Mouse (Mus musculus): Measurements from ENCODE around the gene Rep15. TPM values are rescaled to one million over a fixed set of nuclear protein-coding genes. Genes with fewer than 3 reads are reported as not detected.

The Rep15 gene
- polyA plus RNA-seq, 1 experiment = 0.90 TPM

DNA sequence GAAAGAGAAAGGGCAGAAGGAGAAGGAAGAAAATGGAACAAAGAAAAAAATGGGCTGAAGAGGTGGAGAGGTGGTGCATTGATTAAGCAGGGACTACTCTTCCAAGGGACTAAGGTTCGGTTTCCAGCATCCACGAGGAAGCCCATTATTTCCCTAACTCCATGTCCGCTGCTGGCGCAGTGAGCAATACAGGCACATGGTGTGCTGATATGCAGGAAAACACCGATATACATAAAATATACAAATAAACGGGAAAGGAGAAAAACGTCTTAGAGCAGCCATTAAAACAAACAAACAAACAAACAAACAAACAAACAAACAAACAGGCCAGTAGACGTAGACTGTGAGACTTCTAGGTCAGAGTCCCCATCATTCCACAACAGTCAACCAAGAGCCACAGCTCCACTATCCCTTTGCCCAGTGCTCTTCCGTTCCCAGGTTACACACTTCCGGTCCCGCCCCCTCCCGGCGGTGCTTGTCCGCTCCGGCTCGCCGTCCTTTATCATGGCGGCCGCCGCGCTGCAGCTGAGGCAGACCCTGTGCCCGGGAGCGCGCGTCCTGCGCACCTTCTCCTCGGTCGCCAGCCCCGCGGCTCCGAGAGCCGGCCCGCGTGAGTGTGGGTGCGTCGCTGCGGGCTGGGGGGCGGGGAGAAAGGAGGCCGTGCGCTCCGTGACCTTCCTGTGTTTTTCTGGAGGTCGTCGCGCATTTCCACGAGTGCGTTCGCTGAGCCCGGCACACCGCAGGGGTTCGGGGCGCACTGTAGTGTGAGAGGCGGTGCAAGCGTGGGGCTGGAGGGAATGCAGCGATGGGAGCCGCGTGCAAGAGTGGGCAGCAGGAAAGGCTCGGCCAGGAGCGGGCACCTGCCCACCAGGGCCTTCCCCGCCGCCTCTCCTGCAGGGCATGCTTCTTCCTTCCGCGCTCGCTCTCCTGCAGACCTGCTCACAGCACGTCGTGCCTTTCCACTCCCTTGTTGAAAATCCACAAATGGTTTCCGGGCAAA, 10.2 kb downstream of the Rep15 start, which contains the start of gene Mrps35:
Gene Mrps35, plus strand, starts transcription at position 474 of the 1,000 bp plus-strand sequence.
- TF ChIP-seq E2F4 (IDR thresholded peaks at IDR 0.05; ENCODE audit: insufficient read depth) = no peak
- peak; percentile 77 for TF ChIP-seq POLR2AphosphoS2 (IDR thresholded peaks at IDR 0.05; ENCODE audit: insufficient read length, low read depth)
- TF ChIP-seq POLR2A (IDR thresholded peaks at IDR 0.05; ENCODE audit: insufficient read length, low read depth) = peak; percentile 91
- TF ChIP-seq TCF3 (IDR thresholded peaks at IDR 0.05; ENCODE audit: insufficient read length, low read depth) = no peak
- no peak for TF ChIP-seq MYOG (IDR thresholded peaks at IDR 0.05; ENCODE audit: control insufficient read depth in 1 of 3, insufficient read depth in 1 of 3, insufficient read length in 2 of 3, low read depth in 2 of 3)
- peak in 1 of 3 experiments; percentile 36 for TF ChIP-seq MYOD1 (IDR thresholded peaks at IDR 0.05; ENCODE audit: control insufficient read depth in 1 of 3, insufficient read length in 2 of 3, low read depth in 2 of 3)
- no peak for TF ChIP-seq REST (IDR thresholded peaks at IDR 0.05; ENCODE audit: insufficient read depth, insufficient read length)
- no peak for TF ChIP-seq MAX (IDR thresholded peaks at IDR 0.05; ENCODE audit: low read depth)
- Histone ChIP-seq H3K27me3 (ENCODE audit: control insufficient read depth, insufficient read depth, insufficient read length) (no peaks in the 10 kb centered on the region), H3K4me2 (ENCODE audit: low read depth) (peak within 1 kb of the TSS; percentile 96), H3K4me3 (peak within 1 kb of the TSS; percentile 57), H3K36me3 (ENCODE audit: control insufficient read depth, insufficient read depth) (peaks cover 6% of the 10 kb centered on the region), H3K79me2 (ENCODE audit: control insufficient read depth, insufficient read depth) (peaks cover 21% of the 10 kb centered on the region), H3ac (ENCODE audit: control insufficient read depth, insufficient read length) (peak within 1 kb of the TSS; percentile 46)

DNA sequence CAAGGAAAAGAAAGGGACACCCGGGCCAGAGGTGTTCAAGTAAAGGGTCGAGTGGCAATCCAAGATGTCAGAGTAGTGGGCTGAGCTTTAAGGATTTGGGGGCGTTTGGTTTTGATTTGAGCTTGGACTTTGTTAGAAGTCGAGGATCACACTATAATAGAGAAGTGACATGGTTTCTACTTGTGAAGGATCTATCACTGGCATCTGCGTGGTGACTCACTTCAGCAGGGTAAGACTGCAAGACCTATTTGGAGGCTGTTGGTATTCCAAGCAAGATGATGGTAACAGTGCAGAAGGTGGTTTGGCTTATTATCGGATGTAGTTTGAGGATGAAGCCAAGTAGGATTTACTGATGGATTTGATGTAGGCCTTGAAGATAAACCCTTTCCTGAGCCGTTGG, 11.2 kb downstream of the Rep15 start:
- Histone ChIP-seq H3K36me3 (ENCODE audit: control insufficient read depth, insufficient read depth) (peaks cover 10% of the 10 kb centered on the region), H3ac (ENCODE audit: control insufficient read depth, insufficient read length) (peak overlapping the region; percentile 46), H3K27me3 (ENCODE audit: control insufficient read depth, insufficient read depth, insufficient read length) (no peaks in the 10 kb centered on the region), H3K4me2 (ENCODE audit: low read depth) (peak overlapping the region; percentile 96), H3K4me3 (peak overlapping the region; percentile 57), H3K79me2 (ENCODE audit: control insufficient read depth, insufficient read depth) (peaks cover 21% of the 10 kb centered on the region)
- TF ChIP-seq SRF (IDR thresholded peaks at IDR 0.05; ENCODE audit: control insufficient read depth, insufficient read length, low read depth) = no peak
- TF ChIP-seq MAX (IDR thresholded peaks at IDR 0.05; ENCODE audit: low read depth) = no peak
- no peak for TF ChIP-seq POLR2AphosphoS2 (IDR thresholded peaks at IDR 0.05; ENCODE audit: insufficient read length, low read depth)
- TF ChIP-seq E2F4 (IDR thresholded peaks at IDR 0.05; ENCODE audit: insufficient read depth) = no peak
- no peak for TF ChIP-seq POLR2A (IDR thresholded peaks at IDR 0.05; ENCODE audit: insufficient read length, low read depth)
- TF ChIP-seq REST (IDR thresholded peaks at IDR 0.05; ENCODE audit: insufficient read depth, insufficient read length) = no peak
- TF ChIP-seq TCF3 (IDR thresholded peaks at IDR 0.05; ENCODE audit: insufficient read length, low read depth) = no peak
- TF ChIP-seq MYOD1 (IDR thresholded peaks at IDR 0.05; ENCODE audit: control insufficient read depth in 1 of 3, insufficient read length in 2 of 3, low read depth in 2 of 3) = no peak
- TF ChIP-seq TCF12 (IDR thresholded peaks at IDR 0.05; ENCODE audit: insufficient read depth, poor library complexity, severe bottlenecking) = no peak
- TF ChIP-seq MYOG (IDR thresholded peaks at IDR 0.05; ENCODE audit: control insufficient read depth in 1 of 3, insufficient read depth in 1 of 3, insufficient read length in 2 of 3, low read depth in 2 of 3) = no peak

GRCm38 (mm10) chr6:147049239-147049805, 16.9 kb downstream of the Rep15 start:
- H3K36me3 ChIP-seq (ENCODE audit: control insufficient read depth, insufficient read depth) = peaks cover 28% of the 10 kb centered on the region
- H3K4me3 ChIP-seq = no peak overlapping the region
- H3K4me2 ChIP-seq (ENCODE audit: low read depth) = no peak overlapping the region
- H3ac ChIP-seq (ENCODE audit: control insufficient read depth, insufficient read length) = no peak overlapping the region
- peaks cover 3% of the 10 kb centered on the region for H3K79me2 ChIP-seq (ENCODE audit: control insufficient read depth, insufficient read depth)
- TF ChIP-seq TCF3 (IDR thresholded peaks at IDR 0.05; ENCODE audit: insufficient read length, low read depth) (no peak), MAX (IDR thresholded peaks at IDR 0.05; ENCODE audit: low read depth) (no peak), POLR2A (IDR thresholded peaks at IDR 0.05; ENCODE audit: insufficient read length, low read depth) (no peak), E2F4 (IDR thresholded peaks at IDR 0.05; ENCODE audit: insufficient read depth) (no peak), POLR2AphosphoS2 (IDR thresholded peaks at IDR 0.05; ENCODE audit: insufficient read length, low read depth) (no peak), TCF12 (IDR thresholded peaks at IDR 0.05; ENCODE audit: insufficient read depth, poor library complexity, severe bottlenecking) (no peak), SRF (IDR thresholded peaks at IDR 0.05; ENCODE audit: control insufficient read depth, insufficient read length, low read depth) (no peak), REST (IDR thresholded peaks at IDR 0.05; ENCODE audit: insufficient read depth, insufficient read length) (no peak)
- H3K27me3 ChIP-seq (ENCODE audit: control insufficient read depth, insufficient read depth, insufficient read length) = no peaks in the 10 kb centered on the region

DNA sequence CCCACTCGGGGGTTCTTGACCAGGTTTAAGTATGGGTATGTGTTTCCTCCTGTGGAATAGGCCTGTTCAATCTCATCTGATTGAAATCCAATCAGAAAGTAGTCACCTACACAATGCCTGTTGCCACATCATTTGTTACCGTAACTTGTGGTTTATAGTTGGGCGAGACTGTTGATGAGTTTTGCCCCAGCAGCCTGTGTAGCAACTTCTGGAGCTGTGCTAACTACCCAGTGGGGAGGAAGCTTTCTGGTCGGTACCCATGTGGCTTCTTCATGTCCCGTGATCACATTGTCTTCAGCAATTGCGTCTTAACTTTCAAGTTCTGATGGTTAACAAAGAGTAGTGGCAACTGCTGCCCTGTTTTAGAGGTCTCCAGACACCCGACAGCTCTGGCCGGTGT, 19.3 kb downstream of the Rep15 start:
- Histone ChIP-seq H3ac (ENCODE audit: control insufficient read depth, insufficient read length) (no peak overlapping the region), H3K79me2 (ENCODE audit: control insufficient read depth, insufficient read depth) (no peaks in the 10 kb centered on the region), H3K27me3 (ENCODE audit: control insufficient read depth, insufficient read depth, insufficient read length) (no peaks in the 10 kb centered on the region), H3K4me3 (no peak overlapping the region), H3K4me2 (ENCODE audit: low read depth) (no peak overlapping the region), H3K36me3 (ENCODE audit: control insufficient read depth, insufficient read depth) (peaks cover 28% of the 10 kb centered on the region)
- TF ChIP-seq TCF3 (IDR thresholded peaks at IDR 0.05; ENCODE audit: insufficient read length, low read depth) = no peak
- TF ChIP-seq MYOD1 (IDR thresholded peaks at IDR 0.05; ENCODE audit: control insufficient read depth in 1 of 3, insufficient read length in 2 of 3, low read depth in 2 of 3) = no peak
- no peak for TF ChIP-seq MAX (IDR thresholded peaks at IDR 0.05; ENCODE audit: low read depth)
- no peak for TF ChIP-seq E2F4 (IDR thresholded peaks at IDR 0.05; ENCODE audit: insufficient read depth)

- H3K79me2 ChIP-seq (ENCODE audit: control insufficient read depth, insufficient read depth) = no peaks in the 10 kb centered on the region
- TF ChIP-seq CEBPB (IDR thresholded peaks at IDR 0.05; ENCODE audit: insufficient read depth, poor library complexity, severe bottlenecking) (no peak), POLR2A (IDR thresholded peaks at IDR 0.05; ENCODE audit: insufficient read length, low read depth) (no peak), E2F4 (IDR thresholded peaks at IDR 0.05; ENCODE audit: insufficient read depth) (no peak), MYOD1 (IDR thresholded peaks at IDR 0.05; ENCODE audit: control insufficient read depth in 1 of 3, insufficient read length in 2 of 3, low read depth in 2 of 3) (no peak), TCF12 (IDR thresholded peaks at IDR 0.05; ENCODE audit: insufficient read depth, poor library complexity, severe bottlenecking) (no peak), MAX (IDR thresholded peaks at IDR 0.05; ENCODE audit: low read depth) (no peak)
These were observed 20.1 kb downstream of the Rep15 start for GRCm38 (mm10) chr6:147052440-147052839.

More at GRCm38 (mm10) chr6:147052440-147052839, 20.1 kb downstream of the Rep15 start:
- H3ac ChIP-seq (ENCODE audit: control insufficient read depth, insufficient read length) = no peak overlapping the region
- no peaks in the 10 kb centered on the region for H3K27me3 ChIP-seq (ENCODE audit: control insufficient read depth, insufficient read depth, insufficient read length)
- peaks cover 24% of the 10 kb centered on the region for H3K36me3 ChIP-seq (ENCODE audit: control insufficient read depth, insufficient read depth)
- no peak overlapping the region for H3K4me2 ChIP-seq (ENCODE audit: low read depth)
- no peak overlapping the region for H3K4me3 ChIP-seq

Data from myocyte (in vitro differentiated cells).